Mouse (Mus musculus): ENCODE data around the gene Epop. TPM values are rescaled to one million over a fixed set of nuclear protein-coding genes. Genes with fewer than 3 reads are reported as not detected.
"Not testable (repeated sequence)": the region's sequence is repeated elsewhere in the genome, so short reads cannot be mapped to it uniquely, and the experiment has no call there.

The Epop gene
- polyA plus RNA-seq, 1 experiment from 2014 or later, result 3.3 TPM

GRCm38 (mm10) chr11:97642746-97643145 lies 13.2 kb upstream of the Epop start:
- Histone ChIP-seq H3K4me3 (ENCODE audit: low read depth, low read length) (no peak overlapping the region), H3K4me1 (ENCODE audit: control insufficient read depth, insufficient read depth, low read length) (no peaks in the 10 kb centered on the region), H3K27ac (ENCODE audit: low read depth, low read length) (no peak overlapping the region), H3K9me3 (replicated peaks; ENCODE audit: control insufficient read depth, low read length) (no peaks in the 10 kb centered on the region), H3K27me3 (replicated peaks; ENCODE audit: control insufficient read depth, insufficient read depth, low read length) (no peaks in the 10 kb centered on the region), H3K9ac (ENCODE audit: low read length) (no peak overlapping the region), H3K36me3 (ENCODE audit: control insufficient read depth, insufficient read depth, low read length) (no peaks in the 10 kb centered on the region), H3K4me2 (ENCODE audit: low read length) (no peak overlapping the region)
- DNase-seq (ENCODE audit: low spot score) (no peak), ATAC-seq (no peak)
- WGBS, result 44% methylated on average over 2 of the region's 2 CpGs

GRCm38 (mm10) chr11:97641668-97642067 lies 12.2 kb upstream of the Epop start:
- H3K27ac ChIP-seq (ENCODE audit: low read depth, low read length), result no peak overlapping the region
- no peaks in the 10 kb centered on the region for H3K27me3 ChIP-seq (replicated peaks; ENCODE audit: control insufficient read depth, insufficient read depth, low read length)
- no peak overlapping the region for H3K4me3 ChIP-seq (ENCODE audit: low read depth, low read length)
- no peaks in the 10 kb centered on the region for H3K36me3 ChIP-seq (ENCODE audit: control insufficient read depth, insufficient read depth, low read length)
- no peaks in the 10 kb centered on the region for H3K9me3 ChIP-seq (replicated peaks; ENCODE audit: control insufficient read depth, low read length)
- no peaks in the 10 kb centered on the region for H3K4me1 ChIP-seq (ENCODE audit: control insufficient read depth, insufficient read depth, low read length)
- DNase-seq (ENCODE audit: low spot score), result no peak
- H3K4me2 ChIP-seq (ENCODE audit: low read length), result no peak overlapping the region
- H3K9ac ChIP-seq (ENCODE audit: low read length), result no peak overlapping the region
- WGBS, result 62% methylated on average over 8 of the region's 8 CpGs
- no peak for ATAC-seq

GRCm38 (mm10) chr11:97635468-97636019 lies 6.0 kb upstream of the Epop start:
- Histone ChIP-seq H3K9me3 (replicated peaks; ENCODE audit: control insufficient read depth, low read length) (no peaks in the 10 kb centered on the region), H3K4me2 (ENCODE audit: low read length) (no peak overlapping the region), H3K27me3 (replicated peaks; ENCODE audit: control insufficient read depth, insufficient read depth, low read length) (peaks cover 8% of the 10 kb centered on the region), H3K36me3 (ENCODE audit: control insufficient read depth, insufficient read depth, low read length) (no peaks in the 10 kb centered on the region), H3K27ac (ENCODE audit: low read depth, low read length) (no peak overlapping the region), H3K9ac (ENCODE audit: low read length) (no peak overlapping the region), H3K4me3 (ENCODE audit: low read depth, low read length) (no peak overlapping the region), H3K4me1 (ENCODE audit: control insufficient read depth, insufficient read depth, low read length) (peaks cover 1% of the 10 kb centered on the region; the same call in 1 of the 2 replicates)
- no peak for DNase-seq (ENCODE audit: low spot score)
- ATAC-seq, result no peak
- 77% methylated on average over 11 of the region's 11 CpGs for WGBS

GRCm38 (mm10) chr11:97632440-97632839 lies 2.9 kb upstream of the Epop start:
- H3K36me3 ChIP-seq (ENCODE audit: control insufficient read depth, insufficient read depth, low read length); H3K4me3 ChIP-seq (ENCODE audit: low read depth, low read length); H3K27ac ChIP-seq (ENCODE audit: low read depth, low read length); H3K4me1 ChIP-seq (ENCODE audit: control insufficient read depth, insufficient read depth, low read length); H3K4me2 ChIP-seq (ENCODE audit: low read length); H3K9me3 ChIP-seq (replicated peaks; ENCODE audit: control insufficient read depth, low read length); DNase-seq (ENCODE audit: low spot score); H3K9ac ChIP-seq (ENCODE audit: low read length); ATAC-seq: not testable (repeated sequence)
- WGBS, result 82% methylated on average over 4 of the region's 4 CpGs
- peaks cover 31% of the 10 kb centered on the region for H3K27me3 ChIP-seq (replicated peaks; ENCODE audit: control insufficient read depth, insufficient read depth, low read length)

- ATAC-seq, result peak; percentile 55
- H3K9ac ChIP-seq (ENCODE audit: low read length), result no peak overlapping the region
These were observed 2.4 kb upstream of the Epop start for GRCm38 (mm10) chr11:97631938-97632337.

GRCm38 (mm10) chr11:97631500-97631899 lies 2.0 kb upstream of the Epop start:
- H3K4me1 ChIP-seq (ENCODE audit: control insufficient read depth, insufficient read depth, low read length), result peaks cover 5% of the 10 kb centered on the region
- H3K36me3 ChIP-seq (ENCODE audit: control insufficient read depth, insufficient read depth, low read length), result no peaks in the 10 kb centered on the region
- peaks cover 38% of the 10 kb centered on the region for H3K27me3 ChIP-seq (replicated peaks; ENCODE audit: control insufficient read depth, insufficient read depth, low read length)
- H3K4me3 ChIP-seq (ENCODE audit: low read depth, low read length), result no peak overlapping the region
- no peak overlapping the region for H3K27ac ChIP-seq (ENCODE audit: low read depth, low read length)
- H3K4me2 ChIP-seq (ENCODE audit: low read length), result no peak overlapping the region
- no peak overlapping the region for H3K9ac ChIP-seq (ENCODE audit: low read length)
- no peaks in the 10 kb centered on the region for H3K9me3 ChIP-seq (replicated peaks; ENCODE audit: control insufficient read depth, low read length)
- ATAC-seq (no peak), DNase-seq (ENCODE audit: low spot score) (no peak)
- WGBS, result 12% methylated on average over 5 of the region's 5 CpGs

More at GRCm38 (mm10) chr11:97631938-97632337, 2.4 kb upstream of the Epop start:
- H3K4me3 ChIP-seq (ENCODE audit: low read depth, low read length), result no peak overlapping the region
- peak; percentile 80 for DNase-seq (ENCODE audit: low spot score)
- 4% methylated on average over 12 of the region's 12 CpGs for WGBS
- peaks cover 33% of the 10 kb centered on the region for H3K27me3 ChIP-seq (replicated peaks; ENCODE audit: control insufficient read depth, insufficient read depth, low read length)
- no peaks in the 10 kb centered on the region for H3K36me3 ChIP-seq (ENCODE audit: control insufficient read depth, insufficient read depth, low read length)
- H3K4me2 ChIP-seq (ENCODE audit: low read length), result no peak overlapping the region
- peaks cover 5% of the 10 kb centered on the region for H3K4me1 ChIP-seq (ENCODE audit: control insufficient read depth, insufficient read depth, low read length)
- H3K9me3 ChIP-seq (replicated peaks; ENCODE audit: control insufficient read depth, low read length), result no peaks in the 10 kb centered on the region
- no peak overlapping the region for H3K27ac ChIP-seq (ENCODE audit: low read depth, low read length)

GRCm38 (mm10) chr11:97631046-97631445 lies 1.5 kb upstream of the Epop start:
- 29% methylated on average over 2 of the region's 2 CpGs for WGBS
- ATAC-seq (no peak), DNase-seq (ENCODE audit: low spot score) (no peak)

GRCm38 (mm10) chr11:97628568-97629518 lies 659 bp downstream of the Epop start:
- Histone ChIP-seq H3K4me3 (ENCODE audit: low read depth, low read length) (peak overlapping the region; percentile 67), H3K4me2 (ENCODE audit: low read length) (peak overlapping the region; percentile 83), H3K27ac (ENCODE audit: low read depth, low read length) (no peak overlapping the region), H3K4me1 (ENCODE audit: control insufficient read depth, insufficient read depth, low read length) (peaks cover 5% of the 10 kb centered on the region), H3K36me3 (ENCODE audit: control insufficient read depth, insufficient read depth, low read length) (no peaks in the 10 kb centered on the region), H3K27me3 (replicated peaks; ENCODE audit: control insufficient read depth, insufficient read depth, low read length) (peaks cover 53% of the 10 kb centered on the region), H3K9me3 (replicated peaks; ENCODE audit: control insufficient read depth, low read length) (no peaks in the 10 kb centered on the region), H3K9ac (ENCODE audit: low read length) (peak overlapping the region; percentile 79)
- under 1% methylated on average over 71 of the region's 106 CpGs for WGBS
- peak; percentile 27 for DNase-seq (ENCODE audit: low spot score)
- ATAC-seq, result peak; percentile 41

More at GRCm38 (mm10) chr11:97631046-97631445, 1.5 kb upstream of the Epop start:
- H3K4me2 ChIP-seq (ENCODE audit: low read length), result no peak overlapping the region
- H3K4me3 ChIP-seq (ENCODE audit: low read depth, low read length), result no peak overlapping the region
- no peaks in the 10 kb centered on the region for H3K9me3 ChIP-seq (replicated peaks; ENCODE audit: control insufficient read depth, low read length)
- H3K27ac ChIP-seq (ENCODE audit: low read depth, low read length), result no peak overlapping the region
- H3K36me3 ChIP-seq (ENCODE audit: control insufficient read depth, insufficient read depth, low read length), result no peaks in the 10 kb centered on the region
- H3K4me1 ChIP-seq (ENCODE audit: control insufficient read depth, insufficient read depth, low read length), result peaks cover 5% of the 10 kb centered on the region
- peaks cover 42% of the 10 kb centered on the region for H3K27me3 ChIP-seq (replicated peaks; ENCODE audit: control insufficient read depth, insufficient read depth, low read length)
- no peak overlapping the region for H3K9ac ChIP-seq (ENCODE audit: low read length)

- ATAC-seq (no peak), DNase-seq (ENCODE audit: low spot score) (no peak)
- H3K4me3 ChIP-seq (ENCODE audit: low read depth, low read length), result peak overlapping the region; percentile 67
- H3K27me3 ChIP-seq (replicated peaks; ENCODE audit: control insufficient read depth, insufficient read depth, low read length), result peaks cover 56% of the 10 kb centered on the region
- H3K9me3 ChIP-seq (replicated peaks; ENCODE audit: control insufficient read depth, low read length), result no peaks in the 10 kb centered on the region
- H3K9ac ChIP-seq (ENCODE audit: low read length), result peak overlapping the region; percentile 41; the same call in 1 of the 2 replicates
- H3K4me1 ChIP-seq (ENCODE audit: control insufficient read depth, insufficient read depth, low read length), result peaks cover 5% of the 10 kb centered on the region
- peak overlapping the region; percentile 83 for H3K4me2 ChIP-seq (ENCODE audit: low read length)
- 1% methylated on average over 21 of the region's 28 CpGs for WGBS
- no peaks in the 10 kb centered on the region for H3K36me3 ChIP-seq (ENCODE audit: control insufficient read depth, insufficient read depth, low read length)
- no peak overlapping the region for H3K27ac ChIP-seq (ENCODE audit: low read depth, low read length)
These were observed 1.3 kb downstream of the Epop start for GRCm38 (mm10) chr11:97628303-97628567.
